Mouse (Mus musculus) frontal cortex, adult (tissue): ENCODE results near the gene Nmb.

Experiments used
- ATAC-seq: cut with Nextera tagmentation; 2 replicates; pipeline ENCODE4 v1.9.2; 2017; ENCODE audit warnings: mild to moderate bottlenecking, moderate library complexity, mixed read lengths; ENCODE audit not compliant: low TSS enrichment

Gene Nmb

GRCm38 (mm10) chr7:80860227-80860626, 44.6 kb downstream of the Nmb start:
- 0 out of 2 replicates have a peak, but pooled peaks have one; percentile 14 for ATAC-seq

- peak; percentile 56; the same call in 1 of the 2 replicates for ATAC-seq
These were observed 47.7 kb downstream of the Nmb start for GRCm38 (mm10) chr7:80857181-80857580.

GRCm38 (mm10) chr7:80855316-80855715, 49.6 kb downstream of the Nmb start:
- no peak for ATAC-seq

GRCm38 (mm10) chr7:80853218-80853617, 51.7 kb downstream of the Nmb start:
- no peak for ATAC-seq
